Mouse (Mus musculus) kidney, adult 9 months (tissue): ENCODE measurements around the gene Zfand6.

Source experiments
- DNase-seq: peaks from one replicate; pipeline ENCODE4 v3.0.0; 2022

Gene Zfand6

GRCm38 (mm10) chr7:84689251-84690100, at the start of gene Zfand6:
Gene Zfand6, minus strand, starts transcription at chr7:84689959.
- peak; percentile 100 for DNase-seq

DNA sequence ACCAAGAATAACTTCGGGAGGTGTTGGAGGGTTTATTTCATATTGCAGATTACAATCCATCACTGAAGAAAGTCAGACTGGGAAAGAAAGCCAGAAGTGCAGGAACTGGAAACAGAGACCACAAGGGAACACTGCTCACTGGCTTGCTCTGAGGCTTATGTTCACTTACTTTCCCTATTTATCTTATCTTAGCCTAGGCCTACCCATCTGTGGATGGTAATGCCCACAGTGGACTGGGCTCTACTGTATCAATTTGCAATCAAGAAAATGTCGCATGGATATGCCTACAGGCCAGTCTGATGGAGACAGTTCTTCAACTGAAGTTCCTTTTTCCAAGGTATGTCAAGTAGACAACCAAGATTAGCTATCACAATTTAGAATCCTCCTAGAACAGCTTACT, 47.0 kb upstream of the Zfand6 start:
- no peak for DNase-seq

DNA sequence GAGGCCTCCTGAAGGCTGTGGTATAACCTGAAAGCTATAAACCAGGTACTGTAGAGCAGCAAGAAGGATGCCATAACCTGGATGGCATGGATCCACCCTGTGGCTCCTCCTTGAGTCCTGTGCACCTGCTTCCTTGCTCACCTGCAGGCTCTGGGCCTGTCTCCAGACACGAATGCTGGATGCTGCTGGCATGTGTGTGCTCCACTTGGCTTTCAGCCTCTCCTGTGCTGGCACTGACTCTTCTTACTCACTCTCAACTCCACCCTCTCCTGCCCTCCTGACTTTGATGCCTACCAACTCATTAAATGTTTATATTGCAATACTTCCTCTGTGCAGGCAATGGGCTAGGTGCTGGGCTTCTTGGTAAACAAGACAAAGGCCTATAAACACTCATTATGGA, 43.3 kb upstream of the Zfand6 start:
- DNase-seq, result no peak

DNA sequence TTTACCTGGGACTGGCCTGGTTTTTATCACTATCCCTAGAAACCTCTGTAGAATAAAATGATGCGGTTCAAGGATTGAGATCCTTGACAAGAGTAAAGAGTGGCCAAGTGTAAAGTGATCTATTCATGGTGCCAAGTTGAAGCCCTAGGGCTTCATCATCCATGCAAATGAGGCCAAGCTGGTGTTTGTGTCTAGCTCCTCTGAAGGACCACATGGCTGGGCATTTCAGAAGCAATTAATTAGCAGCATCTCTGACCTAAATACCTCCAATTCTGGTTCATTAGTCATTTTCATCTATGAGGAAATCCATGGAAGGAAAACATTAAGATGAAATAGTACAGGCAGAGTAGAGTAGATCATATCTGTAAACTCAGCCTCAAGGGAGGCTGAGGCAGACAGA, 42.3 kb upstream of the Zfand6 start:
- DNase-seq, result no peak

GRCm38 (mm10) chr7:84731076-84731475, 41.3 kb upstream of the Zfand6 start:
- DNase-seq, result no peak

DNA sequence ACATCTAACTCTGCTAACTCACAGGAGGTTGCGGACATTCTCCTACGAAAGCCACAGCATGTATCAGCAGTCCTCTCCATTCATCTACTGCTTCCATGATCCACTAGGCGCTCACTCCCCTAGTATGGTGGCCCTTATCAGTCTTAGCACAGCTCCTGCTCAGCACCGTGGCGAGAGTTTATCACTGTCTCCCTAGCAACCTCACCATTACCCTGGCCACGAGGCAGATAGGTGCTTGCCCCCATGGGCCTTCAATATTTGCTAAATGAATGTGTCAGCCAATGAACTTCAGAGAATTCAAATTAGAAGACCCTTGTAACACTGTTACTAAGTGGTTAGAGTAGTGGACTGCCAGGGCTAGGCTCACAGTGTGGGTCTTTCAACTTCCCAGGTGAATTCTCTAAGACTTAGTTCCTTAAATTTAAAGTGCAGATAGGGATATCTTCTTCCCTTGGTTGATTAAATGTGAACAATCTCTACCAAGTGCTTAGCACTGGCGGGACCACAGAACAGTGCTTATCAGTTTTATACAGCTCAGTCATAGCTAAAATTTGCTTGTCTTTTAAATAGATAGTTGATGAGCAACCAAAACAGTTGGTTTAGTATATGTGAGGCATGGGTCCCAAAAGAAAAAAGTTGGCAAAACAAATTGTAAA, 33.2 kb upstream of the Zfand6 start:
- no peak for DNase-seq

DNA sequence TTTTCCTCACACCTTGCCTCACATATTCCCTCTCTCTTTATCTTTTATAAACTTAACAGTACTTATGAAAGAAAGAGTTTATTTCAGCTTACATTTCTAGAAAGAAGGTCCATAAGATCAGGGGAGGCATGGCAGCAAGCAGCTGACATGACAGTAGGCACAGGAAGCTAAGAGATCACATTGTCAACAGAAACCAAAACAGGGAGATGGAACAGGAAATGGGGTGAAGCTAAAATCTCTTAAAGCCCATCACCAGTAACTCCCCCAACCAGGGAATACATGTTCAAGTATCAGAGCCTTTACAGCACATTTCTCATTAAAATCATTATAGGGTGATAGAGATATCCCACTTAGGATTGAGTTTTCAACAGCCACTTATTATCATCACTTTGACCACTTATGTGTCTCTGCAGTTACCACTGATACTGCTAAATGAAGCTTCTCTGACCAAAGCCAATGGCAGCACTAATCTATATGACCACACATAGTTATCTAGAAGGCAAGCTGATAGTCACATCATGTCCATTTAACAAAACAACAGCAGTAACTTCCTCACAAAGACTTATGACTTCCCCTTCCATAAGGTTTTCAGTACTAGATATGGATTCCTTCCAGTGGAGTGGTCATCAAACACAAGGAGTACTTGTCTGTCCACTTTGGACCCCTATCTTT, 20.7 kb upstream of the Zfand6 start:
- no peak for DNase-seq

GRCm38 (mm10) chr7:84706877-84707276, 17.1 kb upstream of the Zfand6 start:
- DNase-seq, result no peak

DNA sequence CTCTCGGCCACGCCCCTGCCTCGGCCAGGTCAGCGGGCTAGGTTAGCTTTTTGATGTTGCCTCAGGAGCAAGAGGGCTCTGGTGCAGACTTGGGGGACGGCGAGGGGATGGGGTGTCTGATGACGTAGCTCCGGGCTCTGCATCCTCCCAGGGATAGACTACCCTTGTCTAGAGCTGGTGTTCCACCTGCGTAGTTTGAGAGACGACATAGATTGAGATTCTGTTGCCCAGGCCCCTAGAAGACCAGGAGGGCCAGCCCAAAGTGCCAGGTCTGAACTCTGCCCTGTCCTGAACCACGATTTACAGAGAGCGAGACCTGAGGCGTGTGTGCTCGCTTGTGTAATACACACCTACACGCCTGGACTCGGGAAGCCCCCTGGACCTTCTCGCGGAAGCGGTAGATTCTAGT, 346 bp upstream of the Zfand6 start:
- DNase-seq, result no peak

- peak; percentile 38 for DNase-seq
Observed at GRCm38 (mm10) chr7:84687653-84688580, 1.8 kb downstream of the Zfand6 start.

- no peak for DNase-seq
Observed at GRCm38 (mm10) chr7:84686380-84686779, 3.4 kb downstream of the Zfand6 start.

DNA sequence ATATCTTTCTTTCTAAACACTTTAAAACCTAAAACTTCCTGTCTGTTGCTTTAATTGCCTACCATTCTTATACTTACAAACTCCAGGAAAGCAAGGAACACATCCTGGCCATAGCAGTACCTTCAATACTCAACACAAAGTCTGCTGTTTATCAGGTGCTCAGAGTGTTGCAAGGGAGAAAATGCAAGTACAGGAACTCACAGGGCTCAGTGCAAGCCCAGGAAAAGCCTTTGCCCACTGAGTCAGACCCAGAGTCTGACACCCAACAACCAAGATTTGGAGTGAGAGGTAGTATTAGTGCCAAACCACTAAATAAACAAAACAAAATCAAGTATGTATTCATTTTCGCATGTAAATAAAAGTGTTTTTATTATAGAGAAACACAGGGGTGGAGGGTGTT, 5.1 kb downstream of the Zfand6 start:
- DNase-seq, result no peak

DNA sequence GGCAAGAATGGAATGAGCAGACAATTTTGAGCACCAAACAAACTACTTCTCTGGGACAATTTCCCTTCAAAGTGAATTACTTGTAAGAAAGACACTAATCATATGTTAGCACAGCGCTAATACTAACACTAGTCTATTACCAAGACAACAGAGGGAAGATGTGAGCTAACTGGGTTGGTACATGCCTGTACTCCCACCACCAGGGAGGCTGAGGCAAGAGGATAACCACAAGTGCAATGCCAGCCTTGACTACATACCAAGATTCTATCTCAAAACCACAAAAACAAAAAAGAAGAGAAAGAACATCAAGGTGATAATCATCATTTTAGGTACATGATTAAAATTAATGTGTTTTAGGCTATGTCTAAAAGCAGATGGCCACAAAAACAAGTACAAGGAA, 8.2 kb downstream of the Zfand6 start:
- no peak for DNase-seq

GRCm38 (mm10) chr7:84680931-84681330, 8.8 kb downstream of the Zfand6 start:
- DNase-seq, result no peak

DNA sequence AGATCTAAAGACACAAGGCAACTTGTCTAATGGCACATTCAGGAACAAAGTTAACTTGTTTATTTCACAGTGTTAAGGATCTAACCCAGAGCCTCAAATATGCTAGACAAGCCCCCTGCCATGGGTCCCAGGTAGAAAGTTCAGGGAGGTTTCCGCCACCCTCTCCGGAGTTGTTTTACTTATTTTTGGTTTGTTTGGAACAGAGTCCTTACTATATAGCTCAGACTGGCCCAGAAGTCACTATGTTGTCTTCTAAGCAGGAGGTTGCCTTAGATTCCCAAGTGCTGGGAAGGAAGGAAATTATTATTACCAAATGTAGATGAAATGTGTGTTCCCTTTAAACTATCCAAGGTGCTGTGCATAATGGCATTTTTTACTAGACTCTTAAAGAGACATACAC, 9.7 kb downstream of the Zfand6 start:
- no peak for DNase-seq

GRCm38 (mm10) chr7:84679264-84679663, 10.5 kb downstream of the Zfand6 start:
- DNase-seq, result peak; percentile 92

DNA sequence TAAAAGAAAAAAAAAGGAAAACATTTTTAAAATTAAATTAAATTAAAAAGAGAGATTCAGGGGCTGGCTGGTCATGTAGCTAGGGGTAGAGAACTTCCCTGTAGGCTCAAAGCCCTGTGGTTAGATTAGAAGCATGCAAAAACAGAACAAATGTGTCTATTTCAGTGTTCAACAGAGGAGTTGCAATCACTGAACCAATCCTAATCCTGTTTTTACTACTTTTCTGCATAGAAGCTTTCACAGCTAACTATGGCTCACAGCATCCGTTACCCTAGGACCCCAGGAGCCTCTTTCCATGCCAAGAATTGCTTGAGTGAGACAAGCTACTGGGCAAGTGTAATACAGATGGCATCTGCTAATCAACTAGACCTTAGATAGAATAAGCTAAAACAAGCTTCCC, 16.7 kb downstream of the Zfand6 start:
- DNase-seq, result no peak

DNA sequence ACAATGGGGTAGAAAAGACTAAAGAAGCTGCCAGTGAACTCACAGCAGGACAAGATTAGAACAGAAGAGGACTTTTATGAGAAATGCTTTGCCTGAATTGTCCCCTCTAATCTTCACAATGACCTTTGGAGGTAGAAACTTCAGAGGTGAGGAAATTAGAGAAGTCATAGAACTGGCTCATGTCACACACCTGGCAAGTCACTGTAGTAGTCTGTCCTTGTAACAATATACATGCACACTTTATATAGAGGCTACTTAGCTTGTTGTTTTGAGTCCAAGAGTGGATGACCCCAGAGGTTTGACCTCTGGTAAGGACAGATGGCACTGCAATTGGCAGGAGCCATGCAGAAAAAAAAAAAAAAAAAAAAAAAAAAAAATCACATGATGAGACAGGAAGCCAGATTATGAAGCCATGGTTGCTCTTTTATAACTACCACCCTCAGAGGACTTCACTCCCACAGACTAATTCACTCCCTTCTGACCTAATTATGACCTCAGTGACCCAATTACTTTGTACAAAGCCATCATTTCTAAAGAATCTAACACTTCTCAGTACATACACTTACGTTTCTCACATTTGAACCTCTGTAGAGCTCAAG, 20.1 kb downstream of the Zfand6 start:
- DNase-seq, result no peak

- no peak for DNase-seq
Observed at GRCm38 (mm10) chr7:84667946-84668345, 21.8 kb downstream of the Zfand6 start.

- no peak for DNase-seq
Observed at GRCm38 (mm10) chr7:84652740-84653139, 37.0 kb downstream of the Zfand6 start.

GRCm38 (mm10) chr7:84651987-84652321, 37.8 kb downstream of the Zfand6 start:
- no peak for DNase-seq

GRCm38 (mm10) chr7:84651303-84651986, 38.3 kb downstream of the Zfand6 start:
- no peak for DNase-seq
